Mouse (Mus musculus) forebrain, embryonic 14.5 days (tissue): ENCODE data around the gene AI467606. TPM values are rescaled to one million over a fixed set of nuclear protein-coding genes. Genes with fewer than 3 reads are reported as not detected.

Source experiments
- ATAC-seq: fragments of 200-750 bp; cut with Nextera tagmentation; 2 replicates; pipeline ENCODE4 v1.8.0; 2017; ENCODE audit warnings: mild to moderate bottlenecking, moderate library complexity
- DNase-seq: peaks from one replicate; pipeline ENCODE4 v3.0.0-alpha.2; 2015; ENCODE audit warnings: low spot score
- H3K27ac ChIP-seq: fragments of 300-500 bp; sonication (generic); 2 replicates; pipeline ENCODE4 v1.5.1; 2014; ENCODE audit warnings: low read depth, mild to moderate bottlenecking, control low read depth, low read length, moderate library complexity
- H3K27me3 ChIP-seq: fragments of 300-500 bp; sonication (generic); replicated peaks from 2 replicates; pipeline ENCODE4 v1.6.1; 2014; ENCODE audit warnings: low read length, control low read depth, mixed read lengths; ENCODE audit not compliant: control insufficient read depth, insufficient read depth
- H3K36me3 ChIP-seq: fragments of 300-500 bp; sonication (generic); 2 replicates; pipeline ENCODE4 v1.6.1; 2014; ENCODE audit warnings: low read length, control low read depth; ENCODE audit not compliant: control insufficient read depth, insufficient read depth
- H3K4me1 ChIP-seq: fragments of 300-500 bp; sonication (generic); 2 replicates; pipeline ENCODE4 v1.6.1; 2014; ENCODE audit warnings: antibody characterized with exemption, low read length, control low read depth; ENCODE audit not compliant: control insufficient read depth, insufficient read depth
- H3K4me2 ChIP-seq: fragments of 300-500 bp; sonication (generic); 2 replicates; pipeline ENCODE4 v1.6.1; 2014; ENCODE audit warnings: mild to moderate bottlenecking, control low read depth, low read length
- H3K4me3 ChIP-seq: fragments of 300-500 bp; sonication (generic); 2 replicates; pipeline ENCODE4 v1.5.1; 2014; ENCODE audit warnings: low read depth, low read length, control low read depth
- H3K9ac ChIP-seq: fragments of 300-500 bp; sonication (generic); 2 replicates; pipeline ENCODE4 v1.6.1; 2014; ENCODE audit warnings: mild to moderate bottlenecking, low read length, control low read depth, moderate library complexity
- H3K9me3 ChIP-seq: fragments of 300-500 bp; sonication (generic); replicated peaks from 2 replicates; pipeline ENCODE4 v1.6.1; 2016; ENCODE audit warnings: low read length, control low read depth, mixed read lengths; ENCODE audit not compliant: control insufficient read depth
- WGBS: fragments of 180-500 bp; shearing (Covaris S2); extraction: QIAGEN DNeasy Blood & Tissue Kit; methylation state at CpG from one replicate; pipeline ENCODE4 v1.1.7; 2014; 5-methylcytosine and 5-hydroxymethylcytosine counted together
- polyA plus RNA-seq: library from polyadenylated mRNA; unstranded; fragments of >200 nt; fragmentation: Nextera tagmentation; extraction: Ambion mirVana; gene quantifications from 2 replicates; pipeline ENCODE4 v1.2.1, GENCODE M21; 2014

Gene AI467606
- polyA plus RNA-seq, 1 experiment from 2014 or later: 1.5 TPM

GRCm38 (mm10) chr7:127102148-127102547 is 11.0 kb downstream of the AI467606 start:
- WGBS: 77% methylated on average over 6 of the region's 6 CpGs
- DNase-seq (no peak), ATAC-seq (no peak)
- Histone ChIP-seq H3K9ac (no peak overlapping the region), H3K36me3 (no peaks in the 10 kb centered on the region), H3K27ac (no peak overlapping the region), H3K4me1 (no peaks in the 10 kb centered on the region), H3K4me3 (no peak overlapping the region), H3K9me3 (no peaks in the 10 kb centered on the region), H3K4me2 (no peak overlapping the region), H3K27me3 (no peaks in the 10 kb centered on the region)

- no peak for ATAC-seq
Measured at GRCm38 (mm10) chr7:127103960-127104359, 12.8 kb downstream of the AI467606 start.

GRCm38 (mm10) chr7:127104560-127105332 is 13.6 kb downstream of the AI467606 start:
- Histone ChIP-seq H3K27me3 (no peaks in the 10 kb centered on the region), H3K36me3 (no peaks in the 10 kb centered on the region), H3K4me3 (peak overlapping the region; percentile 14), H3K27ac (peak overlapping the region; percentile 45; the same call in 1 of the 2 replicates), H3K4me1 (no peaks in the 10 kb centered on the region), H3K9me3 (no peaks in the 10 kb centered on the region), H3K4me2 (peak overlapping the region; percentile 39), H3K9ac (peak overlapping the region; percentile 25; the same call in 1 of the 2 replicates)
- DNase-seq (peak; percentile 92), ATAC-seq (peak; percentile 92)
- 17% methylated on average over 17 of the region's 17 CpGs for WGBS

More at GRCm38 (mm10) chr7:127103960-127104359, 12.8 kb downstream of the AI467606 start:
- H3K27me3 ChIP-seq: no peaks in the 10 kb centered on the region
- H3K9ac ChIP-seq: no peak overlapping the region
- DNase-seq: no peak
- 66% methylated on average over 6 of the region's 6 CpGs for WGBS
- no peak overlapping the region for H3K4me2 ChIP-seq
- no peaks in the 10 kb centered on the region for H3K36me3 ChIP-seq
- H3K4me1 ChIP-seq: no peaks in the 10 kb centered on the region
- no peaks in the 10 kb centered on the region for H3K9me3 ChIP-seq
- H3K4me3 ChIP-seq: no peak overlapping the region
- no peak overlapping the region for H3K27ac ChIP-seq

- ATAC-seq: no peak
- H3K4me3 ChIP-seq: no peak overlapping the region
- H3K9ac ChIP-seq: no peak overlapping the region
- 67% methylated on average over 7 of the region's 7 CpGs for WGBS
- no peak overlapping the region for H3K4me2 ChIP-seq
- no peaks in the 10 kb centered on the region for H3K36me3 ChIP-seq
- DNase-seq: no peak
- H3K9me3 ChIP-seq: no peaks in the 10 kb centered on the region
- H3K4me1 ChIP-seq: no peaks in the 10 kb centered on the region
- H3K27ac ChIP-seq: no peak overlapping the region
- no peaks in the 10 kb centered on the region for H3K27me3 ChIP-seq
Measured at GRCm38 (mm10) chr7:127105551-127105950, 14.4 kb downstream of the AI467606 start.

- Histone ChIP-seq H3K4me3 (no peak overlapping the region), H3K36me3 (no peaks in the 10 kb centered on the region), H3K9me3 (no peaks in the 10 kb centered on the region), H3K4me2 (no peak overlapping the region), H3K27ac (no peak overlapping the region), H3K9ac (no peak overlapping the region), H3K27me3 (no peaks in the 10 kb centered on the region), H3K4me1 (no peaks in the 10 kb centered on the region)
- ATAC-seq (peak; percentile 71; the same call in 1 of the 2 replicates), DNase-seq (peak; percentile 88)
- 50% methylated on average over 18 of the region's 18 CpGs for WGBS
Measured at GRCm38 (mm10) chr7:127110239-127111007, 19.3 kb downstream of the AI467606 start.

- H3K4me3 ChIP-seq: no peak overlapping the region
- no peaks in the 10 kb centered on the region for H3K36me3 ChIP-seq
- no peaks in the 10 kb centered on the region for H3K9me3 ChIP-seq
- DNase-seq: peak; percentile 47
- no peak for ATAC-seq
- H3K4me2 ChIP-seq: no peak overlapping the region
- WGBS: 44% methylated on average over 6 of the region's 6 CpGs
- no peak overlapping the region for H3K27ac ChIP-seq
- H3K27me3 ChIP-seq: no peaks in the 10 kb centered on the region
- no peak overlapping the region for H3K9ac ChIP-seq
- H3K4me1 ChIP-seq: no peaks in the 10 kb centered on the region
Measured at GRCm38 (mm10) chr7:127111461-127111860, 20.3 kb downstream of the AI467606 start.

GRCm38 (mm10) chr7:127112251-127112841 is 21.2 kb downstream of the AI467606 start:
- no peak for DNase-seq
- WGBS: 80% methylated on average over 12 of the region's 12 CpGs
- no peak overlapping the region for H3K4me2 ChIP-seq
- H3K27ac ChIP-seq: no peak overlapping the region
- H3K9me3 ChIP-seq: no peaks in the 10 kb centered on the region
- no peaks in the 10 kb centered on the region for H3K4me1 ChIP-seq
- no peak overlapping the region for H3K9ac ChIP-seq
- ATAC-seq: no peak
- no peaks in the 10 kb centered on the region for H3K36me3 ChIP-seq
- H3K27me3 ChIP-seq: no peaks in the 10 kb centered on the region
- no peak overlapping the region for H3K4me3 ChIP-seq

- H3K27ac ChIP-seq: no peak overlapping the region
- H3K27me3 ChIP-seq: no peaks in the 10 kb centered on the region
- DNase-seq (no peak), ATAC-seq (no peak)
- no peak overlapping the region for H3K4me3 ChIP-seq
- no peaks in the 10 kb centered on the region for H3K36me3 ChIP-seq
- 52% methylated on average over 9 of the region's 9 CpGs for WGBS
- no peak overlapping the region for H3K9ac ChIP-seq
- H3K4me2 ChIP-seq: no peak overlapping the region
- H3K4me1 ChIP-seq: no peaks in the 10 kb centered on the region
- no peaks in the 10 kb centered on the region for H3K9me3 ChIP-seq
Measured at GRCm38 (mm10) chr7:127112921-127113597, 21.9 kb downstream of the AI467606 start.
